Mouse (Mus musculus) liver, embryonic 14.5 days (tissue): ENCODE measurements around the gene Prpf6. TPM values are rescaled to one million over a fixed set of nuclear protein-coding genes. Genes with fewer than 3 reads are reported as not detected.

Experiments used
- ATAC-seq: fragments of 200-750 bp; cut with Nextera tagmentation; 2 replicates; pipeline ENCODE4 v1.8.0; 2017; ENCODE audit warnings: moderate number of reproducible peaks, mild to moderate bottlenecking, moderate library complexity; ENCODE audit not compliant: insufficient read depth
- DNase-seq, 3 experiments: peaks; one replicate each; pipeline ENCODE4 v3.0.0-alpha.2; 2012 to 2013; ENCODE audit warnings: low read depth in 3 of 3, low spot score in 3 of 3
- H3K27ac ChIP-seq: fragments of 300-500 bp; sonication (generic); 2 replicates; pipeline ENCODE4 v1.5.1; 2014; ENCODE audit warnings: moderate library complexity, mild to moderate bottlenecking, control low read depth, inconsistent platforms
- H3K27me3 ChIP-seq: fragments of 300-500 bp; sonication (generic); 2 replicates; pipeline ENCODE4 v1.6.1; 2014; ENCODE audit warnings: mild to moderate bottlenecking, low read length, moderate library complexity; ENCODE audit not compliant: control insufficient read depth, insufficient read depth
- H3K36me3 ChIP-seq: fragments of 300-500 bp; sonication (generic); replicated peaks from 2 replicates; pipeline ENCODE4 v1.6.1; 2014; ENCODE audit warnings: low read depth; ENCODE audit not compliant: control insufficient read depth, insufficient read depth
- H3K4me1 ChIP-seq, 2 experiments: fragments of 200-500 bp in 1 of 2; fragments of 300-500 bp in 1 of 2; sonication (generic) in 1 of 2; replicated peaks; 2 replicates each; pipeline ENCODE4 v1.6.1; 2012 to 2014; ENCODE audit warnings: antibody characterized with exemption in 1 of 2, inconsistent platforms in 1 of 2, low read length in 1 of 2; ENCODE audit not compliant: control insufficient read depth in 2 of 2, insufficient read depth in 2 of 2
- H3K4me2 ChIP-seq: fragments of 300-500 bp; sonication (generic); 2 replicates; pipeline ENCODE4 v1.6.1; 2014; ENCODE audit warnings: low read depth, mild to moderate bottlenecking, control low read depth, moderate library complexity
- H3K4me3 ChIP-seq, 2 experiments: fragments of 200-500 bp in 1 of 2; fragments of 300-500 bp in 1 of 2; sonication (generic) in 1 of 2; 2 replicates each; pipeline ENCODE4 v1.5.1; 2012 to 2014; ENCODE audit warnings: low read depth in 2 of 2, low read length in 2 of 2, mild to moderate bottlenecking in 2 of 2, control low read depth in 1 of 2, inconsistent platforms in 1 of 2, moderate library complexity in 1 of 2; ENCODE audit not compliant: insufficient read depth in 1 of 2
- H3K9ac ChIP-seq: fragments of 300-500 bp; sonication (generic); replicated peaks from 2 replicates; pipeline ENCODE4 v1.6.1; 2014; ENCODE audit warnings: mild to moderate bottlenecking, control low read depth, moderate library complexity
- H3K9me3 ChIP-seq: fragments of 300-500 bp; sonication (generic); 2 replicates; pipeline ENCODE4 v1.6.1; 2016; ENCODE audit warnings: low read length, mixed read lengths; ENCODE audit not compliant: control insufficient read depth
- CTCF ChIP-seq: IDR thresholded peaks from 2 replicates; pipeline ENCODE4 v1.5.1; 2016; ENCODE audit warnings: antibody characterized with exemption, low read depth, control low read depth
- EP300 ChIP-seq: IDR thresholded peaks from 2 replicates; pipeline ENCODE4 v1.6.1; 2016; ENCODE audit warnings: antibody characterized with exemption, low read depth
- WGBS: fragments of 180-500 bp; shearing (Covaris S2); extraction: QIAGEN DNeasy Blood & Tissue Kit; methylation state at CpG from one replicate; pipeline ENCODE4 v1.1.7; 2014; ENCODE audit not compliant: insufficient replicate concordance; 5-methylcytosine and 5-hydroxymethylcytosine counted together
- polyA plus RNA-seq, 2 experiments: library from polyadenylated mRNA; depleted of rRNA in 1 of 2; stranded (reverse) in 1 of 2; unstranded in 1 of 2; fragments of >200 nt; fragmentation: Nextera tagmentation in 1 of 2; extraction: Ambion mirVana in 1 of 2; gene quantifications; 2 replicates each; pipeline versions ENCODE4 v1.2.1 to v1.2.3; 2012 to 2014

The Prpf6 gene
- polyA plus RNA-seq, 2 experiments = 15.7 to 22.3 TPM

DNA sequence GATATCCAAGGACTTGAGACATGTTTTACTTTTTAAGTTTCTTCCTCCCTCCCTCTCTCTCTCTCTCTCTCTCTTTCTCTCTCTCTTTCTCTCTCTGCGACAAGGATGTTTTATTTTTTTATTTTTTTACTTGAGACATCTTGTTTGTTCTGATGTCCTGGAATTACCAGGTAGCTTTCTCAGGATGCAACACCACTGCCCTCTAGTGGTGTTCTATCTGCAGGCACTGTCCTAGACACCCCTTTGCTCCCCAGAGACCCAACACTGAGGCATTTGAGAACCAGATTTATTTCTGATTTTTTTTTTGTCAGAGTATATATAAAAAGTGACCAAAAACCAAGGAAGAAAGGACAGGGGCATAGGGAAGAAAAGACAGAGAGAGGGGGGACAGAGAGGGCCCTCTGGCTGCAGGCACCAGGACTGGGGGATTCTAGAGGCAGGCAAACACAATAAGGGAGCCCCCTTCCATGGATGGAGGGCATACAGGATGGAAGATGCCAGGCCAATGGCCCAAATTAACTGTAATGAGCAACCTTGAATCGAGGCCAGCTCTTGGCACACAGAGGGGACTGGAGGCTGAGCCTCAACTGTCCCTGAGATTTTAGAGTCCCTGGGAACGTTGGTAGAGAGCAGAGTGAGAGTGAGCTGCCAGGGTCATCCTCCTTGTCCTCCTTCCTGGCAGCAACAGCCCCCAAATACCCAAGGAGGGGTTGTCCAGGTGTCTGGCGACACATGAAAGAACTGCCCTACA, 3.5 kb downstream of the Prpf6 start:
- 64% methylated on average over 4 of the region's 4 CpGs for WGBS
- DNase-seq (no peak), ATAC-seq (no peak)

DNA sequence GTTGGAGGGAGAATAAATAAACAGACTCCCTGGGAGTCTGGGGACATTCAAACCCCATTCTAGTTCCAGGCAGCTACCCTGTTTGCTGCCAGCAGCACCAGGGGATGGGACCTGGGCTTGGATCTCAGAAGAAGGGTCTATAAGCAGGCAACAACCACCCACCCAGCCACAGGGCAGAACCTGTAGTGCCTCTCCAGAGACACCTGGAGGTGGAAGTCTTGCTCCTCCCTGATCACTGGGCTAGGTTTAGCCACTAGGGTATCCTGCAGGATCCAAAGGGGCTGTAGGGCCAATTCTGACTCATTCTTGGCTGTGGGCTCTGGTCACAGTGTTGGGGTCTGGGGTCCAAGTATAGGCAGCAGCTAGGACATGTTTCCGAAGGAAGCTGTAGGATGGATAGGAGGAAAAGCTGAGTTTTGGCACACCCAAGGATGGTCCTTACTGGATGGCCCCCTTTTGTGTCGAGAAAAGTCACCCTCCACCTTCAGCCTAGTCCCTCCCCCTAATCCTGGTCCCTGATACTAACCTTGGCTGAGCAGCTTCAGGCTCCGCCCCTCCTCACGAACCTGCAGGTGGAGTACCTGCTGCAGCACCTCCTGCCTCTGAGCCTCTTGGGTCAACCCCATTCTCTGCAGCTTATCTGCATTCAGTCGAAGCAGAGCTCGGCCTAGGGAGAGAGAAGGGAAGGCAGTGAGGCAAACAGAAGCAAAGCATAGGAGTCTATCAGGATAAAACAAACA, 4.7 kb downstream of the Prpf6 start:
- Histone ChIP-seq H3K27ac (no peak overlapping the region), H3K4me1 (peaks cover 14% of the 10 kb centered on the region in 2 experiments), H3K36me3 (no peaks in the 10 kb centered on the region), H3K9me3 (no peaks in the 10 kb centered on the region), H3K4me3 (no peak overlapping the region), H3K9ac (no peak overlapping the region), H3K4me2 (no peak overlapping the region), H3K27me3 (peaks cover 14% of the 10 kb centered on the region)
- no peak for DNase-seq
- WGBS = 50% methylated on average over 6 of the region's 6 CpGs
- no peak for ATAC-seq
- TF ChIP-seq EP300 (no peak), CTCF (no peak)

More for the DNA sequence above, 3.5 kb downstream of the Prpf6 start:
- H3K4me1 ChIP-seq = peaks cover 15 to 17% of the 10 kb centered on the region in 2 experiments
- TF ChIP-seq CTCF = peak; percentile 70
- no peak for TF ChIP-seq EP300
- no peaks in the 10 kb centered on the region for H3K36me3 ChIP-seq
- no peak overlapping the region for H3K4me2 ChIP-seq
- no peak overlapping the region for H3K27ac ChIP-seq
- no peak overlapping the region for H3K9ac ChIP-seq
- H3K4me3 ChIP-seq = no peak overlapping the region
- no peaks in the 10 kb centered on the region for H3K9me3 ChIP-seq
- H3K27me3 ChIP-seq = peaks cover 14% of the 10 kb centered on the region

DNA sequence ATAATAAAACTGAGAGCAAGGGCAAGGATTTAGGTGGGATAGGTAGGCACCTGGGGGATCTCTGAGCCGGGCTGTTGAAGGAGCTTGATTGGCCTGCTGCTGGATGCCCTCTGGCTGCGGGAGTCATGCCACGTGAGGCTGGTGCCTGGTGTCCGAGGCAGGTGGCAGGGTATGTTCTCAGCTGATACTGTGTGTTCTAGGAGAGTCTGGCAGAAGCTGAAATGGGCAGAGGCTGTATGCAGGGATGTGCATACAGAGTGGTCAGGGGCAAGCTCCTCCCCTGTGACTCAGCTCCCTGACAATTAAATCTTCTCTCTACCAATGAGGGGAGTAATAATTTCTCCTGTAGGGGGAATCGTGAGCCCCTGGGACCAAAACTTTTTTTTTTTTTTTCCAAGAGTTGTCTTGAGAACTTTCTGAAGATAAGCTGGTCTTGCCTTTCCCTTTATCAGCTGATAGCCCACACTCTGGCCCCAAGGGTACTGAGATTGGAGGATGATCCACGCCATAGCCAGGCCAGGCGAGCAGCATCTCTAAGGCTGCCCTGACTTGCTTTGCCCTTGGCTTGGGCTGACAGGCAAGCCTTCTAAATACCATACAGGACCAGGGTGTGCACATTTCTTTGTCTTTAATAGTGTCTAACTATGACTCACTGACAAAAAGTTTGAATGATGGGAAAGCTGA, 5.9 kb downstream of the Prpf6 start:
- no peaks in the 10 kb centered on the region for H3K9me3 ChIP-seq
- H3K27me3 ChIP-seq = peaks cover 14% of the 10 kb centered on the region
- TF ChIP-seq CTCF (no peak), EP300 (no peak)
- peaks cover 16 to 17% of the 10 kb centered on the region in 2 experiments; a peak in 3 of 4 replicates for H3K4me1 ChIP-seq
- WGBS = 41% methylated on average over 7 of the region's 7 CpGs
- H3K4me2 ChIP-seq = no peak overlapping the region
- ATAC-seq = no peak
- H3K36me3 ChIP-seq = no peaks in the 10 kb centered on the region
- no peak overlapping the region for H3K27ac ChIP-seq
- DNase-seq = no peak
- H3K4me3 ChIP-seq = no peak overlapping the region
- no peak overlapping the region for H3K9ac ChIP-seq

DNA sequence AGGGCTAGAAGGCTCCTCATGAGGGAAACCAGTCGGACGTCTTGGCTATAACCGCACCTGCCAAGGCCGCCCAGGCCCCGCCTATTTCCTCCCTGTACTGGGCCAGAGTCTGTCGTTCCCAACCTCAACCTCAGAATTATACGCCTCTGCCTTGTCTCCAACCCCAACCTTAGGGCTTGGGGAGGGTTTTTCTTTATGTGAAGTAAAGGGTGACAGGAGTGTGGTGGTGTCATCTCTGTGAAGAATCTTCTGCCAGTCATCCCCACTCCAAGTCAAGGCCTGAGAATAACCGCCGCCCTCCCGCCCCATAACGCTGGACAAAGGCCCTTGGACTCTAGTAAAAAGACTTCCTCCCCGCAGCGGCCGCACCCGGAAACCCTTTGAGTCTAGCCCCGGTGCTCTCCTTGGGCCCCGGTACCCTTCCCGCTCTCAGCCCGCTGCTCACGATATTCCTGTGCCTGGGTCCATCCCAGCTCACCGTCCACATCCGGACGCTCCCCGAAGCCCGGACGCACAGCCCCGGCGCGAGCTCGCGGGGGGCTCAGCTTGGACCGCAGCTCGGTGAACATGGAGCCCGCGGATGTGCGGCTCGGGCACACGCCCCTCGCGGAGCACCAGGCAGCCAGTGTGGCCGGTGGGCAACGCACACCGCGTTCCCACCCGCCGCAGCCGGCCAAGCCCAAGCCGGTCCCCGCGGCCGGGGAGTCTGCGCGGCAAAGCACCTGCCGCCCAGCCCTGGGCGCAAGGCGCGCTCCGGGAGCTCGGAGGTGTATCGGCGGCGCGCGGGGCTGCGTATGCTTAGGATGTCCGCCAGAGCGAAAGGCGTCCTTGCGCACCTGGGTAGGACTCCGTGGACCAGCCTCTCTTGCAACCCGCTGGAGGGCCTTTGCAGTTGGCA, 7.0 kb downstream of the Prpf6 start, which contains the start of gene Samd10:
Samd10 (minus strand) TSS at position 759 of the 898 bp plus-strand sequence.
- peak within 1 kb of the TSS; percentile 45 for H3K9ac ChIP-seq
- H3K9me3 ChIP-seq = no peaks in the 10 kb centered on the region
- H3K36me3 ChIP-seq = no peaks in the 10 kb centered on the region
- ATAC-seq = no peak
- H3K27ac ChIP-seq = no peak within 1 kb of the TSS
- TF ChIP-seq CTCF (no peak), EP300 (no peak)
- H3K27me3 ChIP-seq = peaks cover 14% of the 10 kb centered on the region
- no peak for DNase-seq
- WGBS = under 1% methylated on average over 71 of the region's 71 CpGs
- peak within 1 kb of the TSS; percentile 83 for H3K4me2 ChIP-seq
- H3K4me1 ChIP-seq = peaks cover 14 to 21% of the 10 kb centered on the region in 2 experiments; a peak in 3 of 4 replicates
- H3K4me3 ChIP-seq = peak within 1 kb of the TSS; percentile 62 to 66
